ENCODE assay signal across 24 mouse cellular contexts in the genomic region with DNA sequence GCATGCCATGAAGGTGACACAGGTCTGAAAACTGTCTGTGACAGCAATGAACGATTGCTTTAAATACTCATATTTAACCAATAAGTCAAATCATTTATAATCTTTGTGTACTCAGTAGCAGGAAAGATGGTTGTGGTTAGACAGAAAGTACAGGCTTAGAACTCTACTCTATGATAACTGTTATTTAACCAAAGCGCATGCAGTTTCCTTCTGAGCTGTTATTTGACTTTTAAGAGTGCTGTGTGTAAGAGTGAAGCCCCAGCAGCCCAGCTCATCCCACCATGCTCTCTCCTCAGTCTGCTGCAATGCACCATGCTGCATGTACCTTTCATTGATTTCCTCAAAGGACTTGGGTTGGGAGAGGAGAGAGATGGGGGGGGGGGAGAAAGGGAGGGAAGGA.
A peak's percentile ranks its signal among the peaks of the same experiment; 100 is the strongest.
DNase-seq lines count a peak whose midpoint lies in the region; ATAC-seq and TF ChIP-seq lines count a peak whose summit lies in the region.
"Had no signal": no experiment of that assay in that cellular context is flagged by ENCODE, and none has a peak within 500 bp of the region (broad histone marks: within the 10 kb centered on the region; RNA-seq: fewer than 3 reads in every experiment).

No protein-coding gene starts in this region.

- H3K4me1 ChIP-seq in forebrain, embryonic 15.5 days: no peaks in the 10 kb centered on the region
- H3K4me1 ChIP-seq in midbrain, postnatal 0 days (ENCODE audit: insufficient read depth, low read length): no peaks in the 10 kb centered on the region
- no peaks in the 10 kb centered on the region for H3K4me1 ChIP-seq in midbrain, embryonic 13.5 days (replicated peaks)
- H3K4me1 ChIP-seq: embryonic facial prominence, embryonic 13.5 days; embryonic facial prominence, embryonic 15.5 days; forebrain, embryonic 10.5 days; forebrain, embryonic 12.5 days had no signal

- peak; percentile 80 for ATAC-seq in CD4-positive, CD25-positive, alpha-beta regulatory T cell, adult 4 months
- no peak for ATAC-seq in forebrain, embryonic 15.5 days (replicated peaks)
- ATAC-seq in midbrain, postnatal 0 days (ENCODE audit: low FRiP score): no peak
- ATAC-seq in midbrain, embryonic 13.5 days: no peak
- ATAC-seq: forebrain, embryonic 14.5 days had no signal

- H3K27ac ChIP-seq in forebrain, embryonic 15.5 days (replicated peaks): no peak overlapping the region
- no peak overlapping the region for H3K27ac ChIP-seq in midbrain, postnatal 0 days (ENCODE audit: low read depth, low read length)
- no peak overlapping the region for H3K27ac ChIP-seq in midbrain, embryonic 13.5 days
- H3K27ac ChIP-seq: embryonic facial prominence, embryonic 13.5 days; embryonic facial prominence, embryonic 15.5 days; forebrain, embryonic 10.5 days; forebrain, embryonic 12.5 days had no signal

- no peaks in the 10 kb centered on the region for H3K9me3 ChIP-seq in forebrain, embryonic 15.5 days
- 0 out of 2 replicates have a peak, but pooled peaks cover 3% of the 10 kb centered on the region for H3K9me3 ChIP-seq in midbrain, postnatal 0 days (ENCODE audit: low read length)
- peaks cover 9% of the 10 kb centered on the region; the same call in 1 of the 2 replicates for H3K9me3 ChIP-seq in midbrain, embryonic 13.5 days
- H3K9me3 ChIP-seq: embryonic facial prominence, embryonic 13.5 days; embryonic facial prominence, embryonic 15.5 days; forebrain, embryonic 12.5 days had no signal

- no peak overlapping the region for H3K9ac ChIP-seq in forebrain, embryonic 15.5 days (replicated peaks)
- no peak overlapping the region for H3K9ac ChIP-seq in midbrain, postnatal 0 days (replicated peaks; ENCODE audit: low read length, poor library complexity, severe bottlenecking)
- H3K9ac ChIP-seq in midbrain, embryonic 13.5 days (replicated peaks): no peak overlapping the region
- H3K9ac ChIP-seq: embryonic facial prominence, embryonic 13.5 days; embryonic facial prominence, embryonic 15.5 days; forebrain, embryonic 12.5 days had no signal

- WGBS in forebrain, embryonic 15.5 days: 94% methylated on average over 2 of the region's 2 CpGs
- WGBS in midbrain, postnatal 0 days: 93% methylated on average over 2 of the region's 2 CpGs
- 94% methylated on average over 2 of the region's 2 CpGs for WGBS in midbrain, embryonic 13.5 days

- no peak overlapping the region for H3K4me3 ChIP-seq in forebrain, embryonic 15.5 days
- H3K4me3 ChIP-seq in midbrain, postnatal 0 days (ENCODE audit: low read depth, low read length): no peak overlapping the region
- H3K4me3 ChIP-seq in midbrain, embryonic 13.5 days (replicated peaks): no peak overlapping the region
- H3K4me3 ChIP-seq: embryonic facial prominence, embryonic 13.5 days; embryonic facial prominence, embryonic 15.5 days; erythroblast, embryonic 14.5 days; forebrain, embryonic 10.5 days; forebrain, embryonic 12.5 days had no signal

- TF ChIP-seq CTCF in midbrain, postnatal 0 days (IDR thresholded peaks at IDR 0.05): no peak

- H3K4me2 ChIP-seq in forebrain, embryonic 15.5 days (replicated peaks): no peak overlapping the region
- H3K4me2 ChIP-seq in midbrain, postnatal 0 days (ENCODE audit: low read depth, low read length, poor library complexity, severe bottlenecking): no peak overlapping the region
- H3K4me2 ChIP-seq in midbrain, embryonic 13.5 days (replicated peaks): no peak overlapping the region
- H3K4me2 ChIP-seq: embryonic facial prominence, embryonic 13.5 days; embryonic facial prominence, embryonic 15.5 days; forebrain, embryonic 12.5 days had no signal

- H3K27me3 ChIP-seq in forebrain, embryonic 15.5 days: no peaks in the 10 kb centered on the region
- H3K27me3 ChIP-seq in midbrain, postnatal 0 days (ENCODE audit: insufficient read depth, low read length): no peaks in the 10 kb centered on the region
- no peaks in the 10 kb centered on the region for H3K27me3 ChIP-seq in midbrain, embryonic 13.5 days
- H3K27me3 ChIP-seq: embryonic facial prominence, embryonic 13.5 days; embryonic facial prominence, embryonic 15.5 days; forebrain, embryonic 12.5 days had no signal

- H3K36me3 ChIP-seq in forebrain, embryonic 15.5 days: no peaks in the 10 kb centered on the region
- H3K36me3 ChIP-seq in midbrain, postnatal 0 days (ENCODE audit: insufficient read depth, low read length): no peaks in the 10 kb centered on the region
- no peaks in the 10 kb centered on the region for H3K36me3 ChIP-seq in midbrain, embryonic 13.5 days
- H3K36me3 ChIP-seq: embryonic facial prominence, embryonic 13.5 days; embryonic facial prominence, embryonic 15.5 days; forebrain, embryonic 10.5 days; forebrain, embryonic 12.5 days had no signal

- peak; percentile 18 for DNase-seq in CD4-positive helper T cell, adult 2 months (ENCODE audit: low read depth, low spot score)
- peak; percentile 24 for DNase-seq in induced T-regulatory cell, adult 2 months (ENCODE audit: low read depth)
- DNase-seq in naive thymus-derived CD4-positive, alpha-beta T cell, adult 2 months (ENCODE audit: low read depth): peak; percentile 20
- DNase-seq in midbrain, postnatal 0 days (ENCODE audit: low spot score): no peak
- DNase-seq: adrenal gland, adult 8-10 months; adrenal gland, postnatal 14 days; adrenal gland, postnatal 36 days; B cell, adult 2 months; cerebellum, adult 11 months; cerebellum, adult 18-20 months; cerebellum, adult 8-10 months; cerebellum, adult 9-11 months; cerebellum, postnatal 14 days; cerebellum, postnatal 36 days; embryo, embryonic 11 days had no signal
